Mouse (Mus musculus): ENCODE results near the gene Zfp414. TPM values are rescaled to one million over a fixed set of nuclear protein-coding genes. Genes with fewer than 3 reads are reported as not detected.
"Not testable (repeated sequence)": the region's sequence is repeated elsewhere in the genome, so short reads cannot be mapped to it uniquely, and the experiment has no call there.

Gene Zfp414
- 10 to 100 TPM; 41.5 to 45.3 TPM for total RNA-seq (2021)
- long read RNA-seq, experiment 1, transcript Zfp414-201 (6 exons, 1,197 nt): major isoform, 10 of 25 reads
- long read RNA-seq, experiment 1, transcript Zfp414-206 (5 exons, 1,544 nt): minor isoform, 7 of 25 reads
- long read RNA-seq, experiment 1, partial matches to known transcripts: 5 of 25 reads
- long read RNA-seq, experiment 1, other reads (novel, unspliced or antisense): 1 of 25 reads
- long read RNA-seq, experiment 2, partial matches to known transcripts: 5 of 15 reads
- long read RNA-seq, experiment 2, other reads (novel, unspliced or antisense): 0 of 15 reads

DNA sequence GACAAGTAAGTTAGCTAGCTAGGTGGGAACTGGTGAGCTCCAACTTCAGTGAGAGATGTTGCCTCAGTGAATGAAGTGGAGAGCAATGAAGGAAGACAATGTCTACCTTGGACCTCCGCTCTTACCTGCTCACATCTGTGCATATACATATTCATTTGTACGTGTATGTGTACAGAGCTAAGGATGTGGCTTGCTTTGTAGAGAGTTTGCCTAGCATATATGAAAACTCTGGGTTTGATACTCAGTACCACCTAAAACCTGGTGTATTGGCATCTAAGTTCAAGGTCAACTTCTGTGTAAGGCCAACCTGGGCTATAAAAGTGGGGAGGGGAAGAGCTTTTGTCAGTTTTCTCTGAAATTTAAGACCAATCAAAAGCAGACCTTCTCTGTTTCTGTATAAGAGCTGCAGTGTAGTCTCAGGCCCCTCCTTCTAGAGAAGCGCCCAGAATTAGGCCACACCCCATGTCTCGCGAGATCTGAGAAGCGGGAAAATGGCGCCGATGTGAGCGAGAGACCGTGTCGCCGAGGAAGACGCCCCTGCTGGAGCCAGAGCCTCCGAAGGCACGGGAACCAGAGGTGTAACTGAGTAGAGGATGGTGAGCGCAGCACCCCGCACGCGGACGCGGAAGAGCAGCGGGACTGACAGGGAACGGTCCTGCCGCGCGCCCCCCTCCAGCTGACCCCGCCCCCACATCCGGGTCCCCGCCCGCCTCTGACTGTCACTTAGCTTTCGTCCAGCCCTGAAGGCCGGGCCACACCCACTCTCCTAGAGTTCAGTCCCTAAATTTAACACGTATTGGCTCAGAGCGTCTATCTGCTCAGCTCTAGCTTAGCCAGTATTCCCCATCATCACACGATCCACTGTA is at the start of gene Zfp414:
Zfp414 (plus strand) TSS at position 470 of the 866 bp plus-strand sequence.
- no peak for TF ChIP-seq CTCF (IDR thresholded peaks at IDR 0.05)
- DNase-seq (ENCODE audit: extremely low spot score in 1 of 2, low spot score in 2 of 2): peak; percentile 87 to 89
- Histone ChIP-seq H3K4me3 (peak within 1 kb of the TSS; percentile 86), H3K27ac (peak within 1 kb of the TSS; percentile 99)
- intact Hi-C loops (cut with DNase I): loop anchor here (5.0 kb wide), 1 partner anchor 187 kb away; no protein-coding TSS in a partner anchor

DNA sequence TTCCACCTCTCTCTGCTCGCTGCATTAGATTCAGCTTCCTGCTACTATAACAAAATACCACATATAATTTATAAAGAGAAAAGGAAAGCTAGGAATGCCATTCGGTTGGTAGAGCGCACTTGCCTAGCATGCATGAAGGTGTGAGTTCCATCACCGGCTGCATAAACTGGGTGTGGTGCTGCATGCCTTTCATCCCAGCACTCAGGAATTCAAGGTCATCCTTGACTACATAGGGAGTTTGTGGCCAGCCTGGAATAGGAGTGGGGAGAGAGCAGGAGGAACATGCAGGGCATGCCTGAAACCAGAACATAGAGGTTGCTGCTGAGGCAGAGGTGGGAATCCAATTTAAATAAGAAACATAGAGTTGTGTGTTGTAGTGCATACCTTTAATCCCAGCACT is 44.8 kb upstream of the Zfp414 start:
- intact Hi-C loops (cut with DNase I): no loop called here
- no peak for TF ChIP-seq CTCF (IDR thresholded peaks at IDR 0.05)
- Histone ChIP-seq H3K27ac (no peak overlapping the region), H3K4me3 (no peak overlapping the region)
- no peak for DNase-seq (ENCODE audit: extremely low spot score in 1 of 2, low spot score in 2 of 2)

DNA sequence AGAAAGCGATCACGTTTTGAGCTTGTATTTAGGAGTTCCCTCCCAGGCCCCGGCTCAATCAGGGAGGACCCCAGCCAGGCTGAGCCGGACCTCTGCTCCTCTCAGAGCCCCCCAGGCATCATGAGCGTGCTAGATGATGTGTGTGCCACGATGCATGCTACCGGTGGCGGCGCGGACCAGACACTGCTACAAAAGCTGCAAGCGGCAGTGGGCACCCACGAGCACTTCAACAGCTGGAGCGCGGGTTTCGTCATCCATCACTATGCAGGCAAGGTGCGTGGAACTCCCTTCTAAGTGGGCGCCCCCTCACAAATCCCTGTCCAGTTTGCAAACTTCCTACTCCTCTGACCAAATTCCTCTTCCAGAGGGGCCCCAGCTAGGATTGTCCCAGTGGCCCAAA is 42.9 kb upstream of the Zfp414 start:
- intact Hi-C loops (cut with DNase I): no loop called here
- Histone ChIP-seq H3K27ac (no peak overlapping the region), H3K4me3 (no peak overlapping the region)
- TF ChIP-seq CTCF (IDR thresholded peaks at IDR 0.05): no peak
- DNase-seq (ENCODE audit: extremely low spot score in 1 of 2, low spot score in 2 of 2): no peak

DNA sequence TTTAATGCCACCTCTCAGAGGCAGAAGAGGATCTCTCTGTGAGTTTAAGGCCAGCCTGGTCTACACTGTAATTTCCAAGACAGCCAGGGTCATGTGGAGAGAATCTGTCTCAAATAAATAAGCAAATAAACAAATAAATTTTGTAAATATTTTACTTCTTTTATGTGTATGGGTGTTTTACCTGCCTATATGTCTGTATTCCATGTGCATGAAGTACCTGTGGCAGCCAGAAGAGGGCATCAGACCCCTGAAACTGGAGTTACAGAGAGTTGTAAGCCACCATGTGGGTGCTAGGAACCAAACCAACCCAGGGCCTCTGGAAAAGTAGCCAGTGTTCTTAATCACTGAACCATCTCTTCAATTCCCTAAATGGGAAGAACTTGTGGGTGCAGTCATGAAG is 31.6 kb upstream of the Zfp414 start:
- TF ChIP-seq CTCF (IDR thresholded peaks at IDR 0.05): no peak; the same call in 1 of the 2 replicates
- H3K27ac ChIP-seq: no peak overlapping the region
- no peak for DNase-seq (ENCODE audit: extremely low spot score in 1 of 2, low spot score in 2 of 2)
- H3K4me3 ChIP-seq: no peak overlapping the region
- intact Hi-C loops (cut with DNase I): no loop called here

DNA sequence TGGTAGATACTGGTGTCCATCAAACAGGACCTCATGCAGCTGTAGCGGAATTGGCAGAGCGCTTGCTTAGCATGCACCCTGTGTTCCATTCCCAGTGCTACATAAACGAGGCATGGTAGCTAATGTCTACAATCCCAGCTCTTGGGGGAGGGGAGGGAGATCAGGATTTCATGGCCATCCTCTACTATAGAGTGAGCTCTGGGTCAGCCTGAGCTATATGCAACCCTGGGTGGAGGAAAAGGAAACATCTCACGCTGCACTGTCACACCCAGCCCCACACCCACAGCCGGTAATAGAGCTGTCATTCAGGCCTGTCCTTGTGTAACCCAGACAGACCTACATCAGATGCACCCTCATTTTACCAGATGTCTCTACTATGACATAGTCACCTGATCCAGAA is 30.4 kb upstream of the Zfp414 start:
- no peak overlapping the region for H3K27ac ChIP-seq
- intact Hi-C loops (cut with DNase I): no loop called here
- no peak for TF ChIP-seq CTCF (IDR thresholded peaks at IDR 0.05)
- H3K4me3 ChIP-seq: no peak overlapping the region
- DNase-seq (ENCODE audit: extremely low spot score in 1 of 2, low spot score in 2 of 2): no peak

DNA sequence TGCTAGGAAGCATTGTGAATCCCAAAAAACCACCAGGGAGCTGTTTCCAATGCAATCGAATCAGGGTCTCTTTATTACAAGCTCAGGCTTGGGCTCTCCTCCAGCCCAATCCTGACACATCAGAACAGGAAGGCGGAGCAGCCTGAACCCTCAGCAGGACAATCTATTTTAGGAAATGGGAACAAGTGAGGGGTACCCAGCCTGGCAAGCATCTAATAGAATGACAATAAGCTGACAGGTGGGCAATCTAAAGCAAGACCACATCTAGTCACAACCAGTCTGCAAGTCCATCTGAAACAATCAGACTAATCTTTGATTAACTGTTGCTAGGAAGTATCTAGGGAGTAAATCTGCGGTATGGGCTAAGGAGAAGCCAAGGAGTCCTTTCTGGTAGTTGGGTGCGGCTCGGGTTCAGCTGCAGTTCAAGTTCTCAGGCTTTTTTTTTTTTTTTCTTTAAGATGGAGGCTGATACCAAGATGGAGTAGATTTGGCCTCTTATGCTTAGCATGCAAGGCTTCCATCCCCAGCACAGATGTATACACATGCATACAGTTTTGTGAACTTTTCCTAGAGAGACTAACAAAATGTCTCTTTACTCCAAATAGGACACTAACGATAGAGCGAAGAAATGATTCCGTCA is 28.9 kb upstream of the Zfp414 start:
- no peak overlapping the region for H3K27ac ChIP-seq
- H3K4me3 ChIP-seq: no peak overlapping the region
- intact Hi-C loops (cut with DNase I): no loop called here
- DNase-seq (ENCODE audit: extremely low spot score in 1 of 2, low spot score in 2 of 2): no peak
- TF ChIP-seq CTCF (IDR thresholded peaks at IDR 0.05): no peak

DNA sequence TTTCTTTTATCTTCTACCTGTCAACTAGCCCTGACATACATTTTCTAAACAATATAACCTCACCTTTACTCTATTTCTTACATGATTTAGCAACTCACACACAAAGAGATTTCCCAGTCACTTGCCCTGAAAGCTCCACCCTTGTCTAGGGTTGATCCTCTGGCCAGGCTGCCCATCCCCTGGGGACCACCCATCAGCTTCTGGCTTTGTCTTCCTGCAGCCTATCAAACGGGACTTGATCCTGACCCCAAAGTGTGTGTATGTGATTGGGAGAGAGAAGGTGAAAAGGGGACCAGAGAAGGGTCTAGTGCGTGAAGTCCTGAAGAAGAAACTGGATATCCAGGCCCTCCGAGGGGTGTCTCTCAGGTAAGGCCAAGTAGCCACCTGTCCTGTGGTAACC is 28.1 kb upstream of the Zfp414 start:
- Histone ChIP-seq H3K27ac (no peak overlapping the region), H3K4me3 (no peak overlapping the region)
- no peak for TF ChIP-seq CTCF (IDR thresholded peaks at IDR 0.05)
- intact Hi-C loops (cut with DNase I): no loop called here
- DNase-seq (ENCODE audit: extremely low spot score in 1 of 2, low spot score in 2 of 2): no peak

DNA sequence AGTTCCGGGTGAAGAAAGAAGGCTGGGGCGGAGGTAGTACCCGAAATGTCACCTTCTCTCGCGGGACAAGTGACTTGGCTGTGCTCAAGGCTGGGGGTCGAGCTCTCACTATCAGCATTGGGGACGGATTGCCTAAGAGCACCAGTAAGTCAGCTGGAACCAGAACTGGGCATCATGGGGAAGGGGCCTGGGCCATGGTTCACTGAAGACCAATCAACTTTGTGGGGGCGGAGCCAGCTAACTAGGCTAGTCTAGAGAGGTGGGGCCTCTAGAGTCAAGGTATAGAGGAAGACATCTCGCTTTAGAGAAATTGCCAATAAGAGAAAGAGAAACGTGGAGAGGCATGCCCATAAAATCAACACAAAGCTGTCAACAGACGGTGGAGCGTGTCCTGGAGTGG is 26.9 kb upstream of the Zfp414 start:
- no peak for DNase-seq (ENCODE audit: extremely low spot score in 1 of 2, low spot score in 2 of 2)
- no peak for TF ChIP-seq CTCF (IDR thresholded peaks at IDR 0.05)
- intact Hi-C loops (cut with DNase I): no loop called here
- Histone ChIP-seq H3K4me3 (no peak overlapping the region), H3K27ac (no peak overlapping the region)

DNA sequence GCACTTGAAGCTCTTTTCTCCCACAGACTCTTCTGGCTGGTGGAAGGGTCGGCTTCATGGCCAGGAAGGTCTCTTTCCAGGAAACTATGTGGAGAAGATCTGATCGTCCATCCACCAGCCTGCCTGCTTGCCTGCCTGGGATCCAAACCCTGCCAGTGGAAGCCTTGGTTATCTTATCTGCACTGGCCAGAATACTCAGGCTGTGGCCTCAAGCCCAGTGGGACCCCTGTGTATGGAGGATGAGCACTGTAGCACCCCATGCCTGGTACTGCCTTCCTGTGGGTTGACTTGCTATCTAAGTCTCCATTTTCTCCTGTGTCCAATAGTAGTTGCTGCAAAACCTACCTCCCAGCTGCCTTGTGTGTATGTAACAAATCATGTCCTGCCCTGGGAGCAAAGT is 21.6 kb upstream of the Zfp414 start:
- Histone ChIP-seq H3K4me3 (no peak overlapping the region), H3K27ac (no peak overlapping the region)
- TF ChIP-seq CTCF (IDR thresholded peaks at IDR 0.05): no peak
- intact Hi-C loops (cut with DNase I): no loop called here
- DNase-seq (ENCODE audit: extremely low spot score in 1 of 2, low spot score in 2 of 2): no peak

DNA sequence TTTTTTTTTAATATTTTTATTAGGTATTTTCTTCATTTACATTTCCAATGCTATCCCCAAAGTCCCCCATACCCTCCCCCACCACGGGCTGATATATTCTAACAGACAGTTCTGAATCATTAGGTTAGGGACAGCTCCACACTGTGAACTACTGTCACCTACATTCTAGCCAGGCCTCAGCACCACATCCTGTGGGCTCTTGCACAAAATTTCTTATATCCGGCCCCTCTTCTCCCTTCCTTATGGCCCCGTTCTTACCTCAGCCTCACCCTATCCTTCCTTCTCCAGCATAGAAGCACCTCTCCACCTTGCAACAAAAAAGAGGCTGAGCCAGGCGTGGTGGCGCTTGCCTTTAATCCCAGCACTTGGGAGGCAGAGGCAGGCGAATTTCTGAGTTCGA is 18.3 kb upstream of the Zfp414 start:
- intact Hi-C loops (cut with DNase I): no loop called here
- no peak overlapping the region for H3K27ac ChIP-seq
- no peak overlapping the region for H3K4me3 ChIP-seq
- DNase-seq (ENCODE audit: extremely low spot score in 1 of 2, low spot score in 2 of 2): no peak
- no peak for TF ChIP-seq CTCF (IDR thresholded peaks at IDR 0.05)

DNA sequence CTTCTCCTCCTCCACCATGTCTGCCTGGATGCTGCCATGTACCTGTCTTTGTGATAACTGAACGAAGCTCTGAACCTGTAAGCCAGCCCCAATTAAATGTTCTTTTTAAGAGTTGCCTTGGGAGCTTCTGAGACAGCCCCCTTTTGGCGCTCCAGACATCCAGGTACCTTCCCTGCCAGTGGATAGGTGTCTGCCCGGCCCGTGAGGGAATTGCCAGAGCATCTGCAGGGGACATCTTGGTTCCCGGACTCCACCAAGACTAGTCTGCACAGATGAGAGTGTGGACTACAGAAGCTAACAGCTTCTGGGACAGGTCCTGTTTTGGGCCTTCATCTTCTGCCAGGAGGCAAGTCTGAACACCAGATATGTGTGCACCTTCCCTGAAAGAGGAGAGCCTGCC is 15.2 kb upstream of the Zfp414 start:
- H3K27ac ChIP-seq; intact Hi-C loops (cut with DNase I); DNase-seq (ENCODE audit: extremely low spot score in 1 of 2, low spot score in 2 of 2); H3K4me3 ChIP-seq: not testable (repeated sequence)

DNA sequence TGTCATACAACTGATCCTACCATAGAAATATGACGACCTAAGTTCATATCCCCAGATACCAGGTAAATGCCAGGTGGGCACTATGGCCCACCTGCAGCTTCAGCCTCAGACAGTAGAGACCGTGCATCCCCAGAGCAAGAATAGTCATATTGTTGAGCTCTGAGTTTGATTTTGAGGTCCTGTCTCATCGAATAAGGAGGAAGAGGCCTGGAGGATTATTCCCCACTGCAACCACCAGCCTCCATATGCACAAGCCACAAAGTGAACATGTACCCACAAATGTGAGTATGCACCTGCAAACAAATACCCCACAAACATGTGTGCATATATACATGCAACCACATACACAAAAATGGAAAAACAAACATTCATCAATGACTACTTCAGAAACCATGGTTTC is 1.6 kb upstream of the Zfp414 start:
- TF ChIP-seq CTCF (IDR thresholded peaks at IDR 0.05): no peak
- DNase-seq (ENCODE audit: extremely low spot score in 1 of 2, low spot score in 2 of 2): no peak
- H3K4me3 ChIP-seq: no peak overlapping the region
- no peak overlapping the region for H3K27ac ChIP-seq
- intact Hi-C loops (cut with DNase I): loop anchor here (5.0 kb wide), 1 partner anchor 185 kb away; no protein-coding TSS in a partner anchor
